Mouse (Mus musculus): ENCODE data around the gene Spp1. TPM values are rescaled to one million over a fixed set of nuclear protein-coding genes. Genes with fewer than 3 reads are reported as not detected.

The Spp1 gene
- polyA plus RNA-seq, 1 experiment from 2014 or later, result 610 TPM

GRCm38 (mm10) chr5:104460856-104461255, 25.9 kb downstream of the Spp1 start:
- peak overlapping the region; percentile 87 for H3K4me3 ChIP-seq (ENCODE audit: low read depth, low read length)
- peaks cover 24% of the 10 kb centered on the region for H3K36me3 ChIP-seq (ENCODE audit: control insufficient read depth, insufficient read depth, low read length)
- WGBS, result 22% methylated on average over 6 of the region's 7 CpGs
- DNase-seq (ENCODE audit: low spot score) (peak; percentile 56), ATAC-seq (ENCODE audit: low read depth) (no peak)
- H3K4me2 ChIP-seq (ENCODE audit: low read depth, low read length), result peak overlapping the region; percentile 79
- no peaks in the 10 kb centered on the region for H3K9me3 ChIP-seq (ENCODE audit: control insufficient read depth, low read length)
- H3K27ac ChIP-seq (replicated peaks; ENCODE audit: low read depth, low read length), result no peak overlapping the region; the same call in 1 of the 2 replicates
- H3K9ac ChIP-seq (ENCODE audit: low read depth, low read length), result 0 out of 2 replicates have a peak overlapping the region, but pooled peaks have one; percentile 96
- H3K4me1 ChIP-seq (ENCODE audit: control insufficient read depth, insufficient read depth, low read length), result peaks cover 3% of the 10 kb centered on the region; the same call in 1 of the 2 replicates
- no peaks in the 10 kb centered on the region for H3K27me3 ChIP-seq (replicated peaks; ENCODE audit: control insufficient read depth, insufficient read depth, low read length)

GRCm38 (mm10) chr5:104465279-104465678, 30.4 kb downstream of the Spp1 start:
- peak; percentile 28 for DNase-seq (ENCODE audit: low spot score)
- H3K4me1 ChIP-seq (ENCODE audit: control insufficient read depth, insufficient read depth, low read length), result peaks cover 3% of the 10 kb centered on the region; the same call in 1 of the 2 replicates
- ATAC-seq (ENCODE audit: low read depth), result peak; percentile 26; the same call in 1 of the 2 replicates
- WGBS, result 65% methylated on average over 8 of the region's 8 CpGs
- H3K36me3 ChIP-seq (ENCODE audit: control insufficient read depth, insufficient read depth, low read length), result peaks cover 54% of the 10 kb centered on the region
- H3K4me3 ChIP-seq (ENCODE audit: low read depth, low read length), result no peak overlapping the region
- no peaks in the 10 kb centered on the region for H3K27me3 ChIP-seq (replicated peaks; ENCODE audit: control insufficient read depth, insufficient read depth, low read length)
- H3K4me2 ChIP-seq (ENCODE audit: low read depth, low read length), result no peak overlapping the region
- no peak overlapping the region for H3K27ac ChIP-seq (replicated peaks; ENCODE audit: low read depth, low read length)
- no peaks in the 10 kb centered on the region for H3K9me3 ChIP-seq (ENCODE audit: control insufficient read depth, low read length)
- no peak overlapping the region for H3K9ac ChIP-seq (ENCODE audit: low read depth, low read length)

- WGBS, result 72% methylated on average over 12 of the region's 12 CpGs
- Histone ChIP-seq H3K27me3 (replicated peaks; ENCODE audit: control insufficient read depth, insufficient read depth, low read length) (no peaks in the 10 kb centered on the region), H3K27ac (replicated peaks; ENCODE audit: low read depth, low read length) (no peak overlapping the region), H3K36me3 (ENCODE audit: control insufficient read depth, insufficient read depth, low read length) (peaks cover 56% of the 10 kb centered on the region), H3K9ac (ENCODE audit: low read depth, low read length) (no peak overlapping the region), H3K4me3 (ENCODE audit: low read depth, low read length) (no peak overlapping the region), H3K9me3 (ENCODE audit: control insufficient read depth, low read length) (no peaks in the 10 kb centered on the region), H3K4me2 (ENCODE audit: low read depth, low read length) (no peak overlapping the region), H3K4me1 (ENCODE audit: control insufficient read depth, insufficient read depth, low read length) (peaks cover 3% of the 10 kb centered on the region; the same call in 1 of the 2 replicates)
- DNase-seq (ENCODE audit: low spot score) (peak; percentile 39), ATAC-seq (ENCODE audit: low read depth) (no peak; the same call in 1 of the 2 replicates)
Measured at GRCm38 (mm10) chr5:104465731-104466130, 30.8 kb downstream of the Spp1 start.

GRCm38 (mm10) chr5:104466816-104467215, 31.9 kb downstream of the Spp1 start:
- WGBS, result 96% methylated on average over 16 of the region's 16 CpGs
- Histone ChIP-seq H3K4me3 (ENCODE audit: low read depth, low read length) (no peak overlapping the region), H3K9me3 (ENCODE audit: control insufficient read depth, low read length) (no peaks in the 10 kb centered on the region), H3K9ac (ENCODE audit: low read depth, low read length) (no peak overlapping the region), H3K27ac (replicated peaks; ENCODE audit: low read depth, low read length) (no peak overlapping the region), H3K27me3 (replicated peaks; ENCODE audit: control insufficient read depth, insufficient read depth, low read length) (no peaks in the 10 kb centered on the region), H3K4me2 (ENCODE audit: low read depth, low read length) (no peak overlapping the region), H3K4me1 (ENCODE audit: control insufficient read depth, insufficient read depth, low read length) (peaks cover 1% of the 10 kb centered on the region; the same call in 1 of the 2 replicates), H3K36me3 (ENCODE audit: control insufficient read depth, insufficient read depth, low read length) (peaks cover 66% of the 10 kb centered on the region)
- no peak for DNase-seq (ENCODE audit: low spot score)
- ATAC-seq (ENCODE audit: low read depth), result no peak

- Histone ChIP-seq H3K9me3 (ENCODE audit: control insufficient read depth, low read length) (no peaks in the 10 kb centered on the region), H3K4me1 (ENCODE audit: control insufficient read depth, insufficient read depth, low read length) (no peaks in the 10 kb centered on the region), H3K4me2 (ENCODE audit: low read depth, low read length) (no peak overlapping the region), H3K27ac (replicated peaks; ENCODE audit: low read depth, low read length) (no peak overlapping the region), H3K36me3 (ENCODE audit: control insufficient read depth, insufficient read depth, low read length) (peaks cover 76% of the 10 kb centered on the region), H3K27me3 (replicated peaks; ENCODE audit: control insufficient read depth, insufficient read depth, low read length) (no peaks in the 10 kb centered on the region), H3K4me3 (ENCODE audit: low read depth, low read length) (no peak overlapping the region), H3K9ac (ENCODE audit: low read depth, low read length) (no peak overlapping the region)
- ATAC-seq (ENCODE audit: low read depth) (no peak), DNase-seq (ENCODE audit: low spot score) (no peak)
- WGBS, result 83% methylated on average over 5 of the region's 5 CpGs
Measured at GRCm38 (mm10) chr5:104468586-104468985, 33.7 kb downstream of the Spp1 start.

- Histone ChIP-seq H3K27ac (replicated peaks; ENCODE audit: low read depth, low read length) (no peak overlapping the region), H3K4me2 (ENCODE audit: low read depth, low read length) (no peak overlapping the region), H3K9ac (ENCODE audit: low read depth, low read length) (no peak overlapping the region), H3K27me3 (replicated peaks; ENCODE audit: control insufficient read depth, insufficient read depth, low read length) (no peaks in the 10 kb centered on the region), H3K9me3 (ENCODE audit: control insufficient read depth, low read length) (no peaks in the 10 kb centered on the region), H3K4me1 (ENCODE audit: control insufficient read depth, insufficient read depth, low read length) (no peaks in the 10 kb centered on the region), H3K4me3 (ENCODE audit: low read depth, low read length) (no peak overlapping the region), H3K36me3 (ENCODE audit: control insufficient read depth, insufficient read depth, low read length) (peaks cover 57% of the 10 kb centered on the region)
- peak; percentile 29 for DNase-seq (ENCODE audit: low spot score)
- WGBS, result 87% methylated on average over 5 of the region's 5 CpGs
- ATAC-seq (ENCODE audit: low read depth), result 0 out of 2 replicates have a peak, but pooled peaks have one; percentile 12
Measured at GRCm38 (mm10) chr5:104470981-104471391, 36.1 kb downstream of the Spp1 start.

- H3K27me3 ChIP-seq (replicated peaks; ENCODE audit: control insufficient read depth, insufficient read depth, low read length), result no peaks in the 10 kb centered on the region
- H3K9ac ChIP-seq (ENCODE audit: low read depth, low read length), result no peak overlapping the region
- no peak overlapping the region for H3K27ac ChIP-seq (replicated peaks; ENCODE audit: low read depth, low read length)
- H3K4me2 ChIP-seq (ENCODE audit: low read depth, low read length), result no peak overlapping the region
- no peaks in the 10 kb centered on the region for H3K4me1 ChIP-seq (ENCODE audit: control insufficient read depth, insufficient read depth, low read length)
- ATAC-seq (ENCODE audit: low read depth) (no peak), DNase-seq (ENCODE audit: low spot score) (no peak)
- no peak overlapping the region for H3K4me3 ChIP-seq (ENCODE audit: low read depth, low read length)
- WGBS, result 94% methylated on average over 8 of the region's 8 CpGs
- H3K36me3 ChIP-seq (ENCODE audit: control insufficient read depth, insufficient read depth, low read length), result peaks cover 51% of the 10 kb centered on the region
- no peaks in the 10 kb centered on the region for H3K9me3 ChIP-seq (ENCODE audit: control insufficient read depth, low read length)
Measured at GRCm38 (mm10) chr5:104472371-104472770, 37.5 kb downstream of the Spp1 start.

GRCm38 (mm10) chr5:104480367-104480766, 45.4 kb downstream of the Spp1 start:
- Histone ChIP-seq H3K4me2 (ENCODE audit: low read depth, low read length) (no peak overlapping the region), H3K4me1 (ENCODE audit: control insufficient read depth, insufficient read depth, low read length) (no peaks in the 10 kb centered on the region), H3K9ac (ENCODE audit: low read depth, low read length) (no peak overlapping the region), H3K4me3 (ENCODE audit: low read depth, low read length) (no peak overlapping the region), H3K36me3 (ENCODE audit: control insufficient read depth, insufficient read depth, low read length) (peaks cover 77% of the 10 kb centered on the region), H3K27me3 (replicated peaks; ENCODE audit: control insufficient read depth, insufficient read depth, low read length) (no peaks in the 10 kb centered on the region), H3K27ac (replicated peaks; ENCODE audit: low read depth, low read length) (no peak overlapping the region), H3K9me3 (ENCODE audit: control insufficient read depth, low read length) (no peaks in the 10 kb centered on the region)
- ATAC-seq (ENCODE audit: low read depth) (no peak), DNase-seq (ENCODE audit: low spot score) (no peak)
- 91% methylated on average over 7 of the region's 7 CpGs for WGBS

- 80% methylated on average over 8 of the region's 8 CpGs for WGBS
- Histone ChIP-seq H3K4me3 (ENCODE audit: low read depth, low read length) (no peak overlapping the region), H3K4me2 (ENCODE audit: low read depth, low read length) (no peak overlapping the region), H3K27me3 (replicated peaks; ENCODE audit: control insufficient read depth, insufficient read depth, low read length) (no peaks in the 10 kb centered on the region), H3K9ac (ENCODE audit: low read depth, low read length) (no peak overlapping the region), H3K27ac (replicated peaks; ENCODE audit: low read depth, low read length) (no peak overlapping the region), H3K4me1 (ENCODE audit: control insufficient read depth, insufficient read depth, low read length) (no peaks in the 10 kb centered on the region), H3K36me3 (ENCODE audit: control insufficient read depth, insufficient read depth, low read length) (peaks cover 87% of the 10 kb centered on the region), H3K9me3 (ENCODE audit: control insufficient read depth, low read length) (no peaks in the 10 kb centered on the region)
- ATAC-seq (ENCODE audit: low read depth) (no peak), DNase-seq (ENCODE audit: low spot score) (no peak)
Measured at GRCm38 (mm10) chr5:104482856-104483255, 47.9 kb downstream of the Spp1 start.
